Mouse (Mus musculus): Measurements from ENCODE around the gene Rprd1b.

DNA sequence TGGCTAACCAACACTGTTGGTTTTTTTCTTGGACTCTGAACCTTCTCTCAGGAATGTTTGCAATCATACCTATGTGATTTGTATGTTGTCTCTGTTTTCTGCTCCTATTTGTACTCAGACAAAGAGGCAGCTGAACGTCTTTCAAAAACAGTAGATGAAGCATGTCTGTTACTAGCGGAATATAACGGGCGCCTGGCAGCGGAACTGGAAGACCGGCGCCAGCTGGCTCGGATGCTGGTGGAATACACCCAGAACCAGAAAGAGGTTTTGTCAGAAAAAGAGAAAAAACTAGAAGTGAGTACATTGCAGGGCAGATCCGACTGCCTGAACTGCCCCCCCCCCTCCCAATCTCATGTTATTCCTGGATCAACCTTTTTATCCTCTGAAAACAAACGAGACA, 30.2 kb downstream of the Rprd1b start:
- no peak for TF ChIP-seq CTCF (IDR thresholded peaks at IDR 0.05; ENCODE audit: insufficient read depth, low read depth, low read length)
- no peak for TF ChIP-seq POLR2A (IDR thresholded peaks at IDR 0.05; ENCODE audit: insufficient read depth, low read depth, low read length)
